Mouse (Mus musculus) small intestine, adult 2 months (tissue): ENCODE results near the gene Kremen1.

Experiments used
- CTCF ChIP-seq: fragments of 200-500 bp; IDR thresholded peaks from 2 replicates; pipeline ENCODE4 v1.5.1; 2012; ENCODE audit warnings: low read depth, mild to moderate bottlenecking, control low read depth, inconsistent platforms, low read length, moderate library complexity, mixed read lengths; ENCODE audit not compliant: insufficient replicate concordance, insufficient read length; ENCODE audit errors: extremely low read depth
- POLR2A ChIP-seq: fragments of 200-500 bp; IDR thresholded peaks from 2 replicates; pipeline ENCODE4 v1.6.1; 2012; ENCODE audit warnings: low read depth, mild to moderate bottlenecking, control low read depth, inconsistent platforms, low read length, moderate library complexity

GRCm38 (mm10) chr11:5239706-5240690, 21.4 kb downstream of the Kremen1 start:
- TF ChIP-seq POLR2A (no peak), CTCF (no peak)
